Mouse (Mus musculus) erythroblast, embryonic 14.5 days (primary cell): ENCODE data around the gene BC055324.

Experiments used
- GATA1 ChIP-seq: IDR thresholded peaks from 2 replicates; pipeline ENCODE4 v1.6.1; 2012; ENCODE audit warnings: low read length, inconsistent platforms, mixed read lengths
- TAL1 ChIP-seq: IDR thresholded peaks from 3 replicates; pipeline ENCODE4 v1.6.1; 2012; ENCODE audit warnings: low read length, inconsistent platforms, mixed read lengths

DNA sequence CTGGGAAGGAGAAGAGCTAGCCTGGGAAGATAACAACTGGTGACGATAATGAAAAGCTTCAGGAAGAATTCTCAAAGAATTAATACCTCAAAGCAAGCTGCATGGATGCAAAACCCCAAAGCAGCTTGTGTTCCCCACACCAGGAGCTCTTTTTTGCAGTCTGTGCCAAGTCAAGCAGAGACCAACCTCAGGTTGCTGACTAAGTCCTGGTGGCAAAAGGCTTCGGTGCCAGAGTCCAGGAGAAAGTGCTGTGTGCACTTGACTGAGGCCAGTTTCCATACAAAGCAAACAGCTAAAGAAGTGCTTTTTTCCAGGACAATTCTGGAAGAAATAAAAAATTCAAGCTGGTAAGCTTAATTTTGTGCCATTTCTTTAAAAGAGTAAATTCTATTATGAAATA lies 41.2 kb downstream of the BC055324 start:
- TF ChIP-seq GATA1 = no peak
- TF ChIP-seq TAL1 = no peak
